Mouse (Mus musculus): ENCODE measurements around the gene Pcid2.

DNA sequence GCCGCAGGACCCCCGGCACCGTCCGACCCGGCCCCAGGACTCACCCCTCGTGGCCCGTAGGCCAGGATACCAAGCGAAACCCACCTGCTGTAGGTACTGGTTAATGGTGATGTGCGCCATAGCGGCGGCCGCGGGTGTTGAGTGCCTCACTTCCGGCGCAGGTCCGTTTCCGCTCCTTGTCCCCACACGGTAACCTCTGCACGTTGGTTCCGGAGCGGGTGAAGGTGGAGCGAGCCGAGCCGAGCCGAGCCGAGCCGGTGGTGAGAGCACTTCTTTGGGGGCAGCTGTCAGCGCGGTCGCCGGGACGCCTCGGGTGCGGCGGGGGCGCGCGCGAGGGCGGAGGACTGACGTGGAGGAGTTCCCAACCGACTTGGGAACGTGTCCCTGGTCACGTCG, 570 bp downstream of the Pcid2 start:
- TF ChIP-seq POLR2A (IDR thresholded peaks at IDR 0.05; ENCODE audit: low read depth, low read length) (peak; percentile 70), CTCF (IDR thresholded peaks at IDR 0.05; ENCODE audit: borderline replicate concordance, insufficient read depth, low read length) (no peak)

Data from embryonic fibroblast, embryonic 13.5 days (primary cell).